Mouse (Mus musculus) E14TG2a.4 (cell line): ENCODE measurements around the gene Txlna.

Experiments
- H3K27me3 ChIP-seq: 2 replicates; pipeline ENCODE4 v1.6.1; 2014; ENCODE audit warnings: low read length, control low read depth; ENCODE audit not compliant: insufficient read depth
- H3K36me3 ChIP-seq: 2 replicates; pipeline ENCODE4 v1.6.1; 2014; ENCODE audit warnings: low read length, control low read depth; ENCODE audit not compliant: insufficient read depth
- H3K4me1 ChIP-seq: replicated peaks from 2 replicates; pipeline ENCODE4 v1.6.1; 2014; ENCODE audit warnings: low read depth, low read length, control low read depth
- H3K4me3 ChIP-seq: replicated peaks from 2 replicates; pipeline ENCODE4 v1.5.1; 2014; ENCODE audit warnings: mild to moderate bottlenecking, low read length
- H3K9me3 ChIP-seq: 2 replicates; pipeline ENCODE4 v1.6.1; 2014; ENCODE audit warnings: low read length, control low read depth
- CTCF ChIP-seq: conservative IDR thresholded peaks from 2 replicates; pipeline ENCODE4 v1.5.1; 2014; ENCODE audit warnings: low read length
- NANOG ChIP-seq: IDR thresholded peaks from 2 replicates; pipeline ENCODE4 v1.6.1; 2014; ENCODE audit warnings: borderline replicate concordance, low read length, mixed read lengths
- POU5F1 ChIP-seq: IDR thresholded peaks from 2 replicates; pipeline ENCODE4 v1.6.1; 2014; ENCODE audit warnings: low read length, borderline replicate concordance

The Txlna gene

DNA sequence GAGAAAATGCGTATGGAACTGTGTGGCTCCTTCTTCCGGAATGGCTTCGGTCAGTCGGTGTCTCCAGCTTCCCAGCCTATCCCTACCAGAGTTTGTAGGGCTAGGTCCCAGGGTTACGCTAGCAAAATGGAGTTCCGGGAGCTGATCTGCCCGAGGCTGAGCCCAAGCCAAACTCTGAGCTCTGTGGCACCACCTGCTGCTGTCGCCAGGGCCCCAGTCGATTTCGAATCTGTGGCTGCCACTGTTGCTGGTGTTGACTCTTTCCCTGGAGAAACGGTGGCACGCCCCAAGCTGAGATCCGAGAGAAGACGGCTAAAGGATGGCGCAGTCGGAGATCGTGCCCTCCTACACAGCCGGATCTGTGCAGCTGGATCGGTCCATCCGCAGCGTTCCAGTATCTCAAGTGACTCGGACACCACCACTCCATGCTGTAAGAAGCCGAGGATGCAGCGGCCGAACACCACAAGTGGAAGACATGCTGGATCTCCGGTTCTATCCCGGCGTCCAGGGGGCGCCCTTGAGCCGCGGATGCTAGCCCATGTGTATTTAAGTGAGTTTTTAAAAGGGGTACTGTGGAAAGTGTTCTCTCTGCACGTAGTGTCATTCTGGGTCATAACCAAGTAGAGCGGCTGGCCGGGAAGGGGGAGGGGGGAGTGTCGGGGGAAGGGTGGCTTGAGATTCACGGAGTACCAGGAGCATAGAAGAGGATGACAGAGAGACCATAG, 55.8 kb downstream of the Txlna start:
- peak overlapping the region; percentile 62 for H3K4me3 ChIP-seq
- peaks cover 1% of the 10 kb centered on the region; the same call in 1 of the 2 replicates for H3K36me3 ChIP-seq
- no peaks in the 10 kb centered on the region for H3K27me3 ChIP-seq
- no peak for TF ChIP-seq NANOG
- TF ChIP-seq CTCF, result peak; percentile 44
- no peak for TF ChIP-seq POU5F1
- peaks cover 26% of the 10 kb centered on the region for H3K4me1 ChIP-seq
- no peaks in the 10 kb centered on the region for H3K9me3 ChIP-seq

DNA sequence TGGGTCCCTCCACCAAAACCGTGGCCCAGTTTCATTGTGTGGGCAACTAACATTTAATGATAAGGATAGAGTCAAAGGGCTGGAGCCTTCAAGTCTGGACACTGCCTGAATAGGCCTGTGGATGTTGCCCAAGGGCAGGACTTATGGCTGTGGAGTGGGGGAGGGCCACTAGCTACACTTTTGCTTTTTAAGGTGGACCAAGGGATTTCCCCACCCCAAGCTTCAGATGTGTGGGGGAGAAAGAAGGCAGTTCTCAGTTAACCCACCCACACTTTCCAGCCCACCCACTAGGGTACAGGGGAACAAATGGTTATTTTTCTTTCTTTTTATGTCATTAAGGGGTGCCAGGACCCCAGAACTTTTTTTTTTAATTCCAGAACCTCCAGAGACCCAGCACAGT, 56.5 kb downstream of the Txlna start:
- H3K4me1 ChIP-seq, result peaks cover 30% of the 10 kb centered on the region
- TF ChIP-seq NANOG, result no peak
- TF ChIP-seq CTCF, result no peak
- TF ChIP-seq POU5F1, result no peak
- H3K4me3 ChIP-seq, result peak overlapping the region; percentile 62
- no peaks in the 10 kb centered on the region for H3K36me3 ChIP-seq
- no peaks in the 10 kb centered on the region for H3K27me3 ChIP-seq
- H3K9me3 ChIP-seq, result no peaks in the 10 kb centered on the region

GRCm38 (mm10) chr4:129582251-129582650, 58.6 kb downstream of the Txlna start:
- Histone ChIP-seq H3K9me3 (no peaks in the 10 kb centered on the region), H3K27me3 (no peaks in the 10 kb centered on the region), H3K4me1 (peaks cover 38% of the 10 kb centered on the region), H3K4me3 (no peak overlapping the region), H3K36me3 (no peaks in the 10 kb centered on the region)
- TF ChIP-seq CTCF (peak; percentile 33), NANOG (no peak)

- TF ChIP-seq POU5F1 (no peak), CTCF (no peak), NANOG (no peak)
- peaks cover 49% of the 10 kb centered on the region for H3K4me1 ChIP-seq
- no peaks in the 10 kb centered on the region for H3K36me3 ChIP-seq
- 0 out of 2 replicates have a peak, but pooled peaks cover 2% of the 10 kb centered on the region for H3K27me3 ChIP-seq
- H3K4me3 ChIP-seq, result no peak overlapping the region
- H3K9me3 ChIP-seq, result no peaks in the 10 kb centered on the region
These were observed 60.5 kb downstream of the Txlna start for GRCm38 (mm10) chr4:129580347-129580746.

- H3K36me3 ChIP-seq, result no peaks in the 10 kb centered on the region
- no peak within 1 kb of the TSS for H3K4me3 ChIP-seq
- TF ChIP-seq NANOG (no peak), CTCF (no peak), POU5F1 (no peak)
- H3K4me1 ChIP-seq, result peaks cover 45% of the 10 kb centered on the region
- H3K9me3 ChIP-seq, result no peaks in the 10 kb centered on the region
- H3K27me3 ChIP-seq, result 0 out of 2 replicates have a peak, but pooled peaks cover 8% of the 10 kb centered on the region
These were observed 62.4 kb downstream of the Txlna start, which contains the start of gene Fam167b for GRCm38 (mm10) chr4:129578466-129578865. Fam167b (minus strand) TSS chr4:129578549.

- H3K27me3 ChIP-seq, result peaks cover 13% of the 10 kb centered on the region; the same call in 1 of the 2 replicates
- H3K4me3 ChIP-seq, result no peak overlapping the region
- no peaks in the 10 kb centered on the region for H3K9me3 ChIP-seq
- no peaks in the 10 kb centered on the region for H3K36me3 ChIP-seq
- H3K4me1 ChIP-seq, result peaks cover 48% of the 10 kb centered on the region
- TF ChIP-seq POU5F1 (no peak), CTCF (no peak), NANOG (no peak)
These were observed 63.2 kb downstream of the Txlna start for GRCm38 (mm10) chr4:129577688-129578087.

GRCm38 (mm10) chr4:129576863-129577491, 63.9 kb downstream of the Txlna start:
- H3K4me1 ChIP-seq, result peaks cover 52% of the 10 kb centered on the region
- no peak for TF ChIP-seq NANOG
- no peak for TF ChIP-seq POU5F1
- TF ChIP-seq CTCF, result peak; percentile 52
- peak overlapping the region; percentile 24; the same call in 1 of the 2 replicates for H3K4me3 ChIP-seq
- H3K36me3 ChIP-seq, result no peaks in the 10 kb centered on the region
- H3K9me3 ChIP-seq, result no peaks in the 10 kb centered on the region
- H3K27me3 ChIP-seq, result peaks cover 13% of the 10 kb centered on the region; the same call in 1 of the 2 replicates
